7 mouse cellular contexts compared by ENCODE assay signal in the genomic region with DNA sequence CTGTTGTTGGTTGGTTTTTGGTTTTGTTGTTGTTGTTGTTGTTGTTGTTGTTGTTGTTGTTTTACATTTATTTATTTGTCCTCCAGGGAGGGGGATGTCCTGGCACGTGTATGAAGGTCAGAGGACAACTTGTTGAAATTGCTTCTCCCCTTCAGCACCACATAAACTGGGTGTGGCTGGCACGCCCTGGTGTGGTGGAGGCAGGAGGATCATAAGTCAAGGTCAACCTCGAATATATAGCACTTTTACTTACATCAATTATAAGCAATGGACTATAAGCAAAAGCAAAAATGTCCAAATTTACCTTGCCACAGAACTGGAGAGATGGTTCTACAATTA. TPM values are rescaled to one million over a fixed set of nuclear protein-coding genes. Genes with fewer than 3 reads are reported as not detected.
A peak's percentile ranks its signal among the peaks of the same experiment; 100 is the strongest.
DNase-seq lines count a peak whose midpoint lies in the region; ATAC-seq and TF ChIP-seq lines count a peak whose summit lies in the region.

No protein-coding gene starts in this region.

- peaks cover 20% of the 10 kb centered on the region for H3K36me3 ChIP-seq in lung, postnatal 0 days (ENCODE audit: insufficient read depth, low read length)
- peaks cover 18% of the 10 kb centered on the region for H3K36me3 ChIP-seq in forebrain, embryonic 12.5 days (replicated peaks)
- H3K36me3 ChIP-seq in liver, embryonic 11.5 days (ENCODE audit: control insufficient read depth, insufficient read depth, low read length), result peaks cover 11% of the 10 kb centered on the region; the same call in 1 of the 2 replicates
- H3K36me3 ChIP-seq in stomach, postnatal 0 days (ENCODE audit: control insufficient read depth, insufficient read depth, low read length), result peaks cover 13% of the 10 kb centered on the region; the same call in 1 of the 2 replicates

- H3K4me2 ChIP-seq in lung, postnatal 0 days (replicated peaks; ENCODE audit: low read depth, low read length), result no peak overlapping the region
- peak overlapping the region; percentile 58 for H3K4me2 ChIP-seq in forebrain, embryonic 12.5 days
- peak overlapping the region; percentile 75 for H3K4me2 ChIP-seq in liver, embryonic 11.5 days
- H3K4me2 ChIP-seq in stomach, postnatal 0 days (replicated peaks; ENCODE audit: low read depth), result no peak overlapping the region

- no peaks in the 10 kb centered on the region for H3K27me3 ChIP-seq in lung, postnatal 0 days (replicated peaks; ENCODE audit: insufficient read depth, low read length)
- no peaks in the 10 kb centered on the region for H3K27me3 ChIP-seq in forebrain, embryonic 12.5 days
- H3K27me3 ChIP-seq in liver, embryonic 11.5 days (replicated peaks; ENCODE audit: control insufficient read depth, insufficient read depth, low read length), result no peaks in the 10 kb centered on the region
- no peaks in the 10 kb centered on the region for H3K27me3 ChIP-seq in stomach, postnatal 0 days (ENCODE audit: control insufficient read depth, insufficient read depth, low read length)

- ATAC-seq in lung, postnatal 0 days, result no peak
- ATAC-seq in forebrain, embryonic 12.5 days (ENCODE audit: low FRiP score), result peak; percentile 64
- no peak for ATAC-seq in liver, embryonic 11.5 days (replicated peaks; ENCODE audit: low FRiP score)
- ATAC-seq in stomach, postnatal 0 days (ENCODE audit: low FRiP score, low TSS enrichment), result no peak

- H3K27ac ChIP-seq in lung, postnatal 0 days (ENCODE audit: low read length), result no peak overlapping the region
- no peak overlapping the region for H3K27ac ChIP-seq in forebrain, embryonic 12.5 days
- no peak overlapping the region for H3K27ac ChIP-seq in liver, embryonic 11.5 days (ENCODE audit: low read depth, low read length)
- no peak overlapping the region for H3K27ac ChIP-seq in stomach, postnatal 0 days (replicated peaks)

- DNase-seq in lung, postnatal 0 days (ENCODE audit: low spot score), result no peak
- DNase-seq in lung, postnatal 4 days, result no peak
- no peak for DNase-seq in liver, embryonic 11.5 days (ENCODE audit: low spot score)
- no peak for DNase-seq in stomach, postnatal 0 days (ENCODE audit: low spot score)
- DNase-seq in frontal cortex, postnatal 14 days (ENCODE audit: low spot score in 2 of 2), result no peak
- DNase-seq in cerebellum, postnatal 10 days, result no peak

- H3K9ac ChIP-seq in lung, postnatal 0 days (replicated peaks; ENCODE audit: low read depth), result no peak overlapping the region
- H3K9ac ChIP-seq in forebrain, embryonic 12.5 days, result no peak overlapping the region
- H3K9ac ChIP-seq in liver, embryonic 11.5 days (ENCODE audit: low read depth, low read length), result no peak overlapping the region
- no peak overlapping the region for H3K9ac ChIP-seq in stomach, postnatal 0 days (ENCODE audit: low read length)

- peak overlapping the region; percentile 98; the same call in 1 of the 2 replicates for H3K4me3 ChIP-seq in lung, postnatal 0 days (ENCODE audit: low read depth, low read length)
- peak overlapping the region; percentile 89 for H3K4me3 ChIP-seq in forebrain, embryonic 12.5 days (replicated peaks)
- H3K4me3 ChIP-seq in liver, embryonic 11.5 days (ENCODE audit: low read depth, low read length), result peak overlapping the region; percentile 80
- peak overlapping the region; percentile 99; the same call in 1 of the 2 replicates for H3K4me3 ChIP-seq in stomach, postnatal 0 days (ENCODE audit: low read depth, low read length)

- 70% methylated on average over 3 of the region's 3 CpGs for WGBS in lung, postnatal 0 days
- WGBS in forebrain, embryonic 12.5 days, result 80% methylated on average over 3 of the region's 3 CpGs
- 71% methylated on average over 3 of the region's 3 CpGs for WGBS in liver, embryonic 11.5 days
- WGBS in stomach, postnatal 0 days, result 58% methylated on average over 3 of the region's 3 CpGs

- H3K4me1 ChIP-seq in lung, postnatal 0 days (ENCODE audit: insufficient read depth, low read depth, low read length), result no peaks in the 10 kb centered on the region
- no peaks in the 10 kb centered on the region; the same call in 1 of the 2 replicates for H3K4me1 ChIP-seq in forebrain, embryonic 12.5 days
- no peaks in the 10 kb centered on the region for H3K4me1 ChIP-seq in liver, embryonic 11.5 days (replicated peaks; ENCODE audit: control insufficient read depth, insufficient read depth, low read length)
- no peaks in the 10 kb centered on the region for H3K4me1 ChIP-seq in stomach, postnatal 0 days (replicated peaks; ENCODE audit: control insufficient read depth, insufficient read depth)

- no peak for TF ChIP-seq EP300 in lung, postnatal 0 days (IDR thresholded peaks at IDR 0.05)
- TF ChIP-seq EP300 in stomach, postnatal 0 days (optimal IDR thresholded peaks at IDR 0.05), result no peak

- H3K9me3 ChIP-seq in lung, postnatal 0 days (ENCODE audit: low read length), result no peaks in the 10 kb centered on the region
- no peaks in the 10 kb centered on the region for H3K9me3 ChIP-seq in forebrain, embryonic 12.5 days
- no peaks in the 10 kb centered on the region for H3K9me3 ChIP-seq in liver, embryonic 11.5 days (ENCODE audit: control insufficient read depth, low read length)
- no peaks in the 10 kb centered on the region for H3K9me3 ChIP-seq in stomach, postnatal 0 days (ENCODE audit: control insufficient read depth, low read length)

- no peak for TF ChIP-seq CTCF in lung, postnatal 0 days (IDR thresholded peaks at IDR 0.05)
- no peak for TF ChIP-seq CTCF in stomach, postnatal 0 days (IDR thresholded peaks at IDR 0.05; ENCODE audit: low read depth)

RNA-seq across cellular contexts. Expression of a gene that starts 0.6 kb away (rescaled TPM):
- 87.4 and 98.1 TPM in 2 replicates for polyA plus RNA-seq in lung, postnatal 0 days (2015; fragmentation: Nextera tagmentation; extraction: Ambion mirVana)
- 110 and 113 TPM in 2 replicates for polyA plus RNA-seq in forebrain, embryonic 12.5 days (2016; fragmentation: Nextera tagmentation; extraction: Ambion mirVana)
- polyA plus RNA-seq in liver, embryonic 11.5 days (2014; fragmentation: Nextera tagmentation; extraction: Ambion mirVana), result 93.1 and 97.2 TPM in 2 replicates
- polyA plus RNA-seq in stomach, postnatal 0 days (2015; fragmentation: Nextera tagmentation; extraction: Ambion mirVana), result 57.1 and 59.6 TPM in 2 replicates

RNA-seq across cellular contexts. Expression of a gene that starts 11.2 kb away (rescaled TPM):
- polyA plus RNA-seq in lung, postnatal 0 days (2015; fragmentation: Nextera tagmentation; extraction: Ambion mirVana), result 0.72 and 0.95 TPM in 2 replicates
- polyA plus RNA-seq in forebrain, embryonic 12.5 days (2016; fragmentation: Nextera tagmentation; extraction: Ambion mirVana), result not detected in 2 replicates
- polyA plus RNA-seq in liver, embryonic 11.5 days (2014; fragmentation: Nextera tagmentation; extraction: Ambion mirVana), result not detected in 2 replicates
- 0.16 and 0.23 TPM in 2 replicates for polyA plus RNA-seq in stomach, postnatal 0 days (2015; fragmentation: Nextera tagmentation; extraction: Ambion mirVana)

Comparison
In these comparisons a context has a peak if more than half of its experiments do, and no peak if none do; other contexts are left out.
1. H3K4me2 ChIP-seq: peak in forebrain, embryonic 12.5 days (single experiment) and liver, embryonic 11.5 days (single experiment); none in lung, postnatal 0 days (single experiment) and stomach, postnatal 0 days (single experiment).
2. Peak in every context shown above with its lines, with median percentiles within 50 percentile points of each other: H3K4me3 ChIP-seq.